Mouse (Mus musculus) lung, postnatal 0 days (tissue): Measurements from ENCODE around the gene Dennd5b.

Experiments used
- CTCF ChIP-seq: IDR thresholded peaks from 2 replicates; pipeline ENCODE4 v1.5.1; 2016; ENCODE audit warnings: antibody characterized with exemption, mild to moderate bottlenecking
- EP300 ChIP-seq: IDR thresholded peaks from 2 replicates; pipeline ENCODE4 v1.6.1; 2016; ENCODE audit warnings: antibody characterized with exemption, mild to moderate bottlenecking, control low read depth

DNA sequence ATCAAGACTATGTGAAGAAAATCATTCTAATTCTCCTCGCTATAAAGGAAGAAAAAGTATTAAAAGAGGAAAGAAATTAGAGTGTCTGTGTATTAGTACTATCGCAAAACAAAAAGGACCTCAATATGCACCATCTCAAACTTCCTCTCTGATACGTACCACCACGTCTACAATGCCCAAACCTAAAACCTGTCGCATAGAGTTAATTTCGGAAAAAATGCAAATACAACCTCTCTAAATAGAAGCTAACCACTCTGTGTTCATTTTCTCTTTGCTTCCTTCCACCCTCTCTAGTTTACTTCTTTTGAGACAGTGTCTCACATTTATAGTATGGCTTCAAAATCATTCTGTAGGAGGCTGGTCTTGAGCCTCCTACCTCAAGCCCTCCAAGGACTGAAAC lies 9.1 kb downstream of the Dennd5b start:
- no peak for TF ChIP-seq CTCF
- no peak for TF ChIP-seq EP300
